22 mouse cellular contexts compared by ENCODE assay signal in the genomic region with DNA sequence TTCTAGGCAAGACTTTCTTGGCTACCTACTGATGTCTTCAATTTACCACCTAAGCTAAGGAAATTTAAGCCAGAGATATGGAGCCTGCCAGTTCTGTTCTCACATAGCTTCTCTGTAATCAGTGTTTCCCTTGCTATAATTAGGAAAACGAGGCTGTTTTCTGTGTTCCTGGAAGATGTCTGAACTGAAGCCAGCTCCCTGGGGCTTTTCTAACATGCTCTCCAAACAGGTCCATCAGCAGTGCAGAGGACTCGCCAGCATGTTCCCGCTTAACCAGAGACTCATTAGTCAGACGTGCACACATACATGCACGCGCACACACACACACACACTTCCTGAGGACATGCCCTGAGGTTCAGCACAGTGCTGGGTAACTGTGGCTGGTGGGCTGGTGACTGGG. TPM values are rescaled to one million over a fixed set of nuclear protein-coding genes. Genes with fewer than 3 reads are reported as not detected.
DNase-seq lines count a peak whose midpoint lies in the region; ATAC-seq and TF ChIP-seq lines count a peak whose summit lies in the region.
"Had no signal": no experiment of that assay in that cellular context is flagged by ENCODE, and none has a peak within 500 bp of the region (broad histone marks: within the 10 kb centered on the region; RNA-seq: fewer than 3 reads in every experiment).

No protein-coding gene starts in this region.

- H3K9me3 ChIP-seq in forebrain, postnatal 0 days (ENCODE audit: low read length): no peaks in the 10 kb centered on the region
- H3K9me3 ChIP-seq in forebrain, embryonic 12.5 days: no peaks in the 10 kb centered on the region
- peaks cover 5% of the 10 kb centered on the region; the same call in 1 of the 2 replicates for H3K9me3 ChIP-seq in megakaryocyte, embryonic 14.5 days
- H3K9me3 ChIP-seq: embryonic facial prominence, embryonic 15.5 days; heart, embryonic 13.5 days; hindbrain, embryonic 13.5 days; intestine, embryonic 15.5 days had no signal

- ATAC-seq in forebrain, postnatal 0 days: peak; percentile 34; the same call in 1 of the 2 replicates
- no peak for ATAC-seq in forebrain, embryonic 12.5 days (ENCODE audit: low FRiP score)
- ATAC-seq in megakaryocyte, adult 5-6 weeks (ENCODE audit: poor library complexity, severe bottlenecking): no peak
- ATAC-seq: intestine, embryonic 15.5 days had no signal

- no peak for TF ChIP-seq CTCF in cerebellum, adult 2 months (IDR thresholded peaks at IDR 0.05; ENCODE audit: borderline replicate concordance, insufficient read depth, low read depth, low read length)
- no peak for TF ChIP-seq CTCF in forebrain, postnatal 0 days (IDR thresholded peaks at IDR 0.05; ENCODE audit: low read depth)

- 12% methylated on average over 6 of the region's 6 CpGs for WGBS in cerebellum, adult 2 months
- 45% methylated on average over 6 of the region's 6 CpGs for WGBS in forebrain, postnatal 0 days
- 75% methylated on average over 6 of the region's 6 CpGs for WGBS in forebrain, embryonic 12.5 days

- DNase-seq in cerebellum, adult 2 months: peak; percentile 31 to 60
- no peak for DNase-seq in cerebellum, adult 11-12 months
- peak; percentile 41 for DNase-seq in forebrain, postnatal 0 days
- peak; percentile 84 to 87 for DNase-seq in cerebellum, postnatal 14 days
- no peak for DNase-seq in thymus, postnatal 14 days
- DNase-seq: adrenal gland, postnatal 25 days; gastrocnemius, postnatal 14 days; kidney, adult 9 months; kidney, postnatal 25 days; lung, adult 18-20 months; lung, postnatal 14 days; spleen, adult 18-20 months; thymus, adult 18-20 months had no signal

- H3K27ac ChIP-seq in cerebellum, adult 2 months (ENCODE audit: insufficient read depth, low read length): no peak overlapping the region
- H3K27ac ChIP-seq in forebrain, postnatal 0 days (ENCODE audit: low read depth, low read length): no peak overlapping the region
- no peak overlapping the region for H3K27ac ChIP-seq in forebrain, embryonic 12.5 days
- H3K27ac ChIP-seq: embryonic facial prominence, embryonic 15.5 days; heart, embryonic 13.5 days; hindbrain, embryonic 13.5 days; intestine, embryonic 15.5 days had no signal

- H3K4me3 ChIP-seq in cerebellum, adult 2 months (replicated peaks; ENCODE audit: insufficient read depth, low read depth, low read length): no peak overlapping the region
- H3K4me3 ChIP-seq in forebrain, postnatal 0 days (ENCODE audit: low read depth, low read length): no peak overlapping the region
- no peak overlapping the region for H3K4me3 ChIP-seq in forebrain, embryonic 12.5 days (replicated peaks)
- H3K4me3 ChIP-seq in megakaryocyte, embryonic 14.5 days (replicated peaks): peak overlapping the region; percentile 28
- H3K4me3 ChIP-seq: embryonic facial prominence, embryonic 15.5 days; heart, embryonic 13.5 days; hindbrain, embryonic 13.5 days; intestine, embryonic 15.5 days had no signal

- no peak overlapping the region for H3K4me2 ChIP-seq in forebrain, postnatal 0 days (ENCODE audit: low read depth)
- no peak overlapping the region for H3K4me2 ChIP-seq in forebrain, embryonic 12.5 days
- H3K4me2 ChIP-seq: embryonic facial prominence, embryonic 15.5 days; heart, embryonic 13.5 days; hindbrain, embryonic 13.5 days; intestine, embryonic 15.5 days; liver, embryonic 11.5 days had no signal

- no peak for TF ChIP-seq POLR2A in cerebellum, adult 2 months (IDR thresholded peaks at IDR 0.05; ENCODE audit: borderline replicate concordance, insufficient read depth, low read length)

- H3K4me1 ChIP-seq in cerebellum, adult 2 months (ENCODE audit: control insufficient read depth, insufficient read depth, low read length): peaks cover 8% of the 10 kb centered on the region
- no peaks in the 10 kb centered on the region for H3K4me1 ChIP-seq in forebrain, postnatal 0 days (ENCODE audit: insufficient read depth)
- no peaks in the 10 kb centered on the region for H3K4me1 ChIP-seq in forebrain, embryonic 12.5 days
- no peaks in the 10 kb centered on the region for H3K4me1 ChIP-seq in megakaryocyte, embryonic 14.5 days
- H3K4me1 ChIP-seq: hindbrain, embryonic 13.5 days; intestine, embryonic 15.5 days had no signal

- no peak overlapping the region for H3K9ac ChIP-seq in forebrain, postnatal 0 days
- H3K9ac ChIP-seq in forebrain, embryonic 12.5 days: no peak overlapping the region
- H3K9ac ChIP-seq: embryonic facial prominence, embryonic 15.5 days; heart, embryonic 13.5 days; hindbrain, embryonic 13.5 days; intestine, embryonic 15.5 days had no signal

- H3K27me3 ChIP-seq in cerebellum, adult 2 months (ENCODE audit: control insufficient read depth, insufficient read depth, low read length): no peaks in the 10 kb centered on the region; the same call in 1 of the 2 replicates
- no peaks in the 10 kb centered on the region for H3K27me3 ChIP-seq in forebrain, postnatal 0 days (ENCODE audit: insufficient read depth, low read length)
- H3K27me3 ChIP-seq in forebrain, embryonic 12.5 days: no peaks in the 10 kb centered on the region
- H3K27me3 ChIP-seq in megakaryocyte, embryonic 14.5 days (replicated peaks): peaks cover 15% of the 10 kb centered on the region
- H3K27me3 ChIP-seq: embryonic facial prominence, embryonic 15.5 days; hindbrain, embryonic 13.5 days; intestine, embryonic 15.5 days had no signal

- H3K36me3 ChIP-seq in forebrain, postnatal 0 days (ENCODE audit: insufficient read depth): no peaks in the 10 kb centered on the region
- H3K36me3 ChIP-seq in forebrain, embryonic 12.5 days (replicated peaks): no peaks in the 10 kb centered on the region
- no peaks in the 10 kb centered on the region for H3K36me3 ChIP-seq in megakaryocyte, embryonic 14.5 days (replicated peaks; ENCODE audit: low read length)
- H3K36me3 ChIP-seq: embryonic facial prominence, embryonic 15.5 days; heart, embryonic 13.5 days; hindbrain, embryonic 13.5 days; intestine, embryonic 15.5 days had no signal

RNA-seq across cellular contexts. Expression of a gene that starts 57.3 kb away (rescaled TPM):
- 5.4 and 7.2 TPM in 2 replicates for polyA plus RNA-seq in cerebellum, adult 2 months (2012; rRNA removed)
- 5.9 and 8.1 TPM in 2 replicates for total RNA-seq in forebrain, postnatal 0 days (2014; rRNA removed)
- polyA plus RNA-seq in forebrain, postnatal 0 days (2015; fragmentation: Nextera tagmentation; extraction: Ambion mirVana): 3.9 and 5.2 TPM in 2 replicates
- polyA plus RNA-seq in forebrain, embryonic 12.5 days (2016; fragmentation: Nextera tagmentation; extraction: Ambion mirVana): 2.1 and 2.4 TPM in 2 replicates
- polyA plus RNA-seq in megakaryocyte, embryonic 14.5 days (2012; ENCODE audit: insufficient read depth, low replicate concordance): not detected in 2 replicates
- not detected in 2 replicates for total RNA-seq in megakaryocyte, adult 5-6 weeks (2015)
- not detected in 2 replicates for total RNA-seq in megakaryocyte, adult 5-6 weeks (2017)
- total RNA-seq: CH12.LX had no signal

Comparison
In these comparisons a context has a peak if more than half of its experiments do, and no peak if none do; other contexts are left out.
1. DNase-seq: peak in cerebellum, adult 2 months (2 of 2), forebrain, postnatal 0 days (single experiment) and cerebellum, postnatal 14 days (2 of 2); none in cerebellum, adult 11-12 months (single experiment) and thymus, postnatal 14 days (single experiment).